Mouse (Mus musculus): ENCODE data around the gene Zranb1. TPM values are rescaled to one million over a fixed set of nuclear protein-coding genes. Genes with fewer than 3 reads are reported as not detected.

Gene Zranb1
- total RNA-seq, 1 experiment = 19.3 TPM

DNA sequence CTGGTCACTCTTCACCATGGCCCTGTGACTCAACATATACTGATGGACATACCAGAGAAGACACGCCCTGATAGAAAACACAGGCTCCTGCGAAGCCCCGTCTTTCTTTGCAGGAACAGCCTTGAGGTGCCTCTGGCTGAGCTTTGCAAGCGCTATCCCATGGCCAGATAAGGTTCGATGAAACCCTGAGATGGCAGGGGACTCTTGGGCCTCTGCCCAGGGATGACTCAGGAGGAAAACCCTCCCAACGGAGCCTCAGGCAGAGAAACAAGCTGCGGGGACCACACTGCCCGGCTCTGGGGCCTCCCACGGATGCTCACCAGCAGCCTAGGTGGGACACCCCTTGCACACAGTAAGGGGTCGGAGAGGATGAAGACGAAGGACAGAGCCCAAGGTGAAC, 76.4 kb downstream of the Zranb1 start:
- Histone ChIP-seq H3K4me1 (ENCODE audit: control insufficient read depth in 2 of 2, insufficient read depth in 2 of 2, low read length in 2 of 2, poor library complexity in 1 of 2) (peaks cover 19 to 45% of the 10 kb centered on the region in 2 experiments), H3K9me3 (ENCODE audit: control insufficient read depth, insufficient read depth, low read depth, low read length) (no peaks in the 10 kb centered on the region), H3K4me3 (ENCODE audit: insufficient read depth in 1 of 2, low read depth in 1 of 2, low read length in 2 of 2, poor library complexity in 1 of 2, severe bottlenecking in 1 of 2) (no peak overlapping the region), H3K36me3 (ENCODE audit: control insufficient read depth, insufficient read depth, low read length, poor library complexity, severe bottlenecking) (peaks cover 54% of the 10 kb centered on the region), H3K9ac (ENCODE audit: insufficient read depth, low read depth, low read length, poor library complexity, severe bottlenecking) (no peak overlapping the region), H3K27ac (ENCODE audit: insufficient read depth, low read depth, low read length, poor library complexity, severe bottlenecking) (no peak overlapping the region)
- in situ Hi-C loops (cut with MboI; ENCODE audit: low sequenced_read_pairs in 2 of 2, unreplicated experiment in 2 of 2) = no loop called here
- DNase-seq (ENCODE audit: low read depth, low spot score) = no peak
- TF ChIP-seq HCFC1 (IDR thresholded peaks at IDR 0.05; ENCODE audit: borderline replicate concordance, insufficient read depth, low read length) = no peak
- TF ChIP-seq ZC3H11A (IDR thresholded peaks at IDR 0.05; ENCODE audit: borderline replicate concordance, low read depth, low read length) = no peak

DNA sequence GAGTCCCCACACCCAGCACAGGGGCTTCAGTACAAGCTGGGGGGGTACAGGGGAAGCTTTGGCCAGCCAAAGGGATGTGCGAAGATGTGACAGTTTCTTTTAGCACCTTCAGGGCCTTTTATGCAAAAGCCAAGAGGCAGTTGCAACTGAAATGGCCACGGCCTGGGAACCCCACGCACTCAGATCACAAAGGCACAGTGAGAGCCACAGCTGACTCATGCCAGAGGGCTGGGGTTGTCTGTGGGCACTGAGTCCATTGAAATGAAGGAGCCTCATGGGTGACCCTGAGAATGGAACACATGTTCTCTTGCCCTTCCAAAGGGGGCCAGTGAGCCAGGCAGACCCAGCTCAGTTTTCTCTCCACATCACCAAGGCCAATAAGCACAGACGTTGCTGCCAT, 77.7 kb downstream of the Zranb1 start:
- no peak for DNase-seq (ENCODE audit: low read depth, low spot score)
- no peak overlapping the region for H3K27ac ChIP-seq (ENCODE audit: insufficient read depth, low read depth, low read length, poor library complexity, severe bottlenecking)
- peaks cover 15 to 47% of the 10 kb centered on the region in 2 experiments for H3K4me1 ChIP-seq (ENCODE audit: control insufficient read depth in 2 of 2, insufficient read depth in 2 of 2, low read length in 2 of 2, poor library complexity in 1 of 2)
- peaks cover 49% of the 10 kb centered on the region for H3K36me3 ChIP-seq (ENCODE audit: control insufficient read depth, insufficient read depth, low read length, poor library complexity, severe bottlenecking)
- H3K9ac ChIP-seq (ENCODE audit: insufficient read depth, low read depth, low read length, poor library complexity, severe bottlenecking) = no peak overlapping the region
- in situ Hi-C loops (cut with MboI; ENCODE audit: low sequenced_read_pairs in 2 of 2, unreplicated experiment in 2 of 2) = no loop called here
- H3K9me3 ChIP-seq (ENCODE audit: control insufficient read depth, insufficient read depth, low read depth, low read length) = no peaks in the 10 kb centered on the region
- TF ChIP-seq CHD2 (IDR thresholded peaks at IDR 0.05; ENCODE audit: low read depth, low read length) (no peak), HCFC1 (IDR thresholded peaks at IDR 0.05; ENCODE audit: borderline replicate concordance, insufficient read depth, low read length) (no peak), ZNF384 (IDR thresholded peaks at IDR 0.05; ENCODE audit: low read depth, low read length) (no peak), ZC3H11A (IDR thresholded peaks at IDR 0.05; ENCODE audit: borderline replicate concordance, low read depth, low read length) (no peak), MAFK (IDR thresholded peaks at IDR 0.05; ENCODE audit: insufficient read depth, low read depth, low read length) (no peak)
- H3K4me3 ChIP-seq (ENCODE audit: insufficient read depth in 1 of 2, low read depth in 1 of 2, low read length in 2 of 2, poor library complexity in 1 of 2, severe bottlenecking in 1 of 2) = no peak overlapping the region

DNA sequence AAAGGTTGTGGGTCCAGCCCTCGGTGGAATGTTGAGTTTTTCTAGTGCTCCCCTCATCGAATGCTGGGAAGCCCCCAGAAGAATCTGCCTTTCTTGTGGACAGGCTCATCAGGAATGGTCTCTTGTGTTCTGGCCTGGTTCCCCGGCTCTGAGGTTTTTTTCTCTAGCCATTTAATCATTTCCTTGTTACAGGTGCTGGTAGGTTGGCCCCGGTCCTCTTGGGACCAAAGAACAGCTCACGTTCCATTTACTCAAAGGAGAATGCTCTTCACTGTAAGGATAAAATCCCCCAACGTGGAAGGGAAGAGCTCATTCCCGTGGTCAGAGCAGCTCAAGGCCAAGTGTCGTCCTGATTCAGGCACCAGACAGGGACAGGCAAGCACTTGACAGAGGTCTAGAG, 78.7 kb downstream of the Zranb1 start:
- no peak for TF ChIP-seq HCFC1 (IDR thresholded peaks at IDR 0.05; ENCODE audit: borderline replicate concordance, insufficient read depth, low read length)
- no peak overlapping the region for H3K4me3 ChIP-seq (ENCODE audit: insufficient read depth in 1 of 2, low read depth in 1 of 2, low read length in 2 of 2, poor library complexity in 1 of 2, severe bottlenecking in 1 of 2)
- H3K4me1 ChIP-seq (ENCODE audit: control insufficient read depth in 2 of 2, insufficient read depth in 2 of 2, low read length in 2 of 2, poor library complexity in 1 of 2) = peaks cover 11 to 49% of the 10 kb centered on the region in 2 experiments
- in situ Hi-C loops (cut with MboI; ENCODE audit: low sequenced_read_pairs in 2 of 2, unreplicated experiment in 2 of 2) = no loop called here
- no peak for DNase-seq (ENCODE audit: low read depth, low spot score)
- peaks cover 57% of the 10 kb centered on the region for H3K36me3 ChIP-seq (ENCODE audit: control insufficient read depth, insufficient read depth, low read length, poor library complexity, severe bottlenecking)
- H3K27ac ChIP-seq (ENCODE audit: insufficient read depth, low read depth, low read length, poor library complexity, severe bottlenecking) = no peak overlapping the region; the same call in 1 of the 2 replicates
- H3K9ac ChIP-seq (ENCODE audit: insufficient read depth, low read depth, low read length, poor library complexity, severe bottlenecking) = no peak overlapping the region
- H3K9me3 ChIP-seq (ENCODE audit: control insufficient read depth, insufficient read depth, low read depth, low read length) = no peaks in the 10 kb centered on the region

DNA sequence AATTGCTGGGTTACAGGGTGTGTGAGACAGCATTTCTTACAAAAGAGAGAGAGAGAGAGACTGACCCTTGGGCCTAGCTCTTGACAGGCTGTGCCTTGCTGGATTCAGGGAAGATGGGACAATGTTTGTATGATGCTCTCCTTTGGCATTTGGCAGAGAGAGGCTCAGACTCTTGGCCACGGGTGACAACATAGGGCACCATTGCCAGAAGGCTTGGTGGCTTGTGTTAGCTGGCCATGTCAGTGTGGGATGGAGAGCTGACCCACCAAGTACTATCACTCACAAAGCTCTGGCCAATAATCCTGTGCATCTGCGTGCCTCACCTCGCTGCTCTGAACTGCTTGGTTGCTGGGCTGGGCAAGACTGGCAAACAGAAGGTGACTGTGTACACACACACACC, 79.5 kb downstream of the Zranb1 start:
- H3K9ac ChIP-seq (ENCODE audit: insufficient read depth, low read depth, low read length, poor library complexity, severe bottlenecking) = no peak overlapping the region
- peaks cover 59% of the 10 kb centered on the region for H3K36me3 ChIP-seq (ENCODE audit: control insufficient read depth, insufficient read depth, low read length, poor library complexity, severe bottlenecking)
- H3K27ac ChIP-seq (ENCODE audit: insufficient read depth, low read depth, low read length, poor library complexity, severe bottlenecking) = no peak overlapping the region
- H3K4me1 ChIP-seq (ENCODE audit: control insufficient read depth in 2 of 2, insufficient read depth in 2 of 2, low read length in 2 of 2, poor library complexity in 1 of 2) = peaks cover 6 to 46% of the 10 kb centered on the region in 2 experiments
- in situ Hi-C loops (cut with MboI; ENCODE audit: low sequenced_read_pairs in 2 of 2, unreplicated experiment in 2 of 2) = no loop called here
- no peaks in the 10 kb centered on the region for H3K9me3 ChIP-seq (ENCODE audit: control insufficient read depth, insufficient read depth, low read depth, low read length)
- TF ChIP-seq HCFC1 (IDR thresholded peaks at IDR 0.05; ENCODE audit: borderline replicate concordance, insufficient read depth, low read length) = no peak
- TF ChIP-seq ZC3H11A (IDR thresholded peaks at IDR 0.05; ENCODE audit: borderline replicate concordance, low read depth, low read length) = no peak
- TF ChIP-seq ZNF384 (IDR thresholded peaks at IDR 0.05; ENCODE audit: low read depth, low read length) = no peak
- TF ChIP-seq CHD2 (IDR thresholded peaks at IDR 0.05; ENCODE audit: low read depth, low read length) = no peak
- no peak for TF ChIP-seq MAFK (IDR thresholded peaks at IDR 0.05; ENCODE audit: insufficient read depth, low read depth, low read length)
- no peak for DNase-seq (ENCODE audit: low read depth, low spot score)
- no peak overlapping the region for H3K4me3 ChIP-seq (ENCODE audit: insufficient read depth in 1 of 2, low read depth in 1 of 2, low read length in 2 of 2, poor library complexity in 1 of 2, severe bottlenecking in 1 of 2)

DNA sequence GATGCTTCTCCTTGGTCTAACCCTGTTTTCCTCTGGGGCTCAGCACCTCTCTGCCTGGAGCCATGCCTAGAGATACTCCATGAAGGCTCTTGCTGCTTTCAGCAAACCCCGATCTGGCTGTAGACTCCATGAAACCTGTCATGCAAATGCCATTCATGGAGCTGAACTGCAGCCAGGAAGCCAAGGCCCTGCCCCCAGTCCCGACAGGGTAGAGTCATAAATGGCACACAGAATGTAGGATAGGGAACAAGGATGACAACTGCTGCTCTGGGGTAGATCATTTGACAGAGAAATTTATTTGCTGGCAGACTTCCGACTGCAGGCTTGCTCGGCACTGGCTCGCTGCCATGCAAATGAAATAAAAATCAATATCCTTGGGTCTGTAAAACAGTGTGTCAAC, 80.2 kb downstream of the Zranb1 start:
- H3K27ac ChIP-seq (ENCODE audit: insufficient read depth, low read depth, low read length, poor library complexity, severe bottlenecking) = no peak overlapping the region
- H3K4me3 ChIP-seq (ENCODE audit: insufficient read depth in 1 of 2, low read depth in 1 of 2, low read length in 2 of 2, poor library complexity in 1 of 2, severe bottlenecking in 1 of 2) = no peak overlapping the region
- peaks cover 5 to 41% of the 10 kb centered on the region in 2 experiments for H3K4me1 ChIP-seq (ENCODE audit: control insufficient read depth in 2 of 2, insufficient read depth in 2 of 2, low read length in 2 of 2, poor library complexity in 1 of 2)
- no peaks in the 10 kb centered on the region for H3K9me3 ChIP-seq (ENCODE audit: control insufficient read depth, insufficient read depth, low read depth, low read length)
- DNase-seq (ENCODE audit: low read depth, low spot score) = no peak
- in situ Hi-C loops (cut with MboI; ENCODE audit: low sequenced_read_pairs in 2 of 2, unreplicated experiment in 2 of 2) = no loop called here
- no peak overlapping the region for H3K9ac ChIP-seq (ENCODE audit: insufficient read depth, low read depth, low read length, poor library complexity, severe bottlenecking)
- H3K36me3 ChIP-seq (ENCODE audit: control insufficient read depth, insufficient read depth, low read length, poor library complexity, severe bottlenecking) = peaks cover 62% of the 10 kb centered on the region
- TF ChIP-seq MAFK (IDR thresholded peaks at IDR 0.05; ENCODE audit: insufficient read depth, low read depth, low read length) = no peak
- no peak for TF ChIP-seq CHD2 (IDR thresholded peaks at IDR 0.05; ENCODE audit: low read depth, low read length)
- TF ChIP-seq ZNF384 (IDR thresholded peaks at IDR 0.05; ENCODE audit: low read depth, low read length) = no peak
- TF ChIP-seq ZC3H11A (IDR thresholded peaks at IDR 0.05; ENCODE audit: borderline replicate concordance, low read depth, low read length) = no peak
- no peak for TF ChIP-seq HCFC1 (IDR thresholded peaks at IDR 0.05; ENCODE audit: borderline replicate concordance, insufficient read depth, low read length)

Data from ES-E14 (cell line).